Mouse (Mus musculus): ENCODE data around the gene Larp4. TPM values are rescaled to one million over a fixed set of nuclear protein-coding genes. Genes with fewer than 3 reads are reported as not detected.
"Not testable (repeated sequence)": the region's sequence is repeated elsewhere in the genome, so short reads cannot be mapped to it uniquely, and the experiment has no call there.

Gene Larp4
- polyA plus RNA-seq, 1 experiment from 2014 or later, result 28.5 TPM

GRCm38 (mm10) chr15:99972989-99973911, 3.4 kb downstream of the Larp4 start:
- H3K36me3 ChIP-seq, result no peaks in the 10 kb centered on the region
- no peaks in the 10 kb centered on the region for H3K9me3 ChIP-seq
- under 1% methylated on average over 78 of the region's 84 CpGs for WGBS
- peak overlapping the region; percentile 75 for H3K4me2 ChIP-seq (replicated peaks)
- H3K27me3 ChIP-seq, result no peaks in the 10 kb centered on the region
- peak overlapping the region; percentile 88 for H3K9ac ChIP-seq
- peaks cover 10% of the 10 kb centered on the region; the same call in 1 of the 2 replicates for H3K4me1 ChIP-seq
- H3K4me3 ChIP-seq, result peak overlapping the region; percentile 92
- peak overlapping the region; percentile 98 for H3K27ac ChIP-seq
- peak; percentile 83 for ATAC-seq (ENCODE audit: low FRiP score, low read depth)

- H3K4me1 ChIP-seq, result peaks cover 10% of the 10 kb centered on the region; the same call in 1 of the 2 replicates
- no peak for ATAC-seq (ENCODE audit: low FRiP score, low read depth)
- WGBS, result 74% methylated on average over 2 of the region's 2 CpGs
- H3K4me3 ChIP-seq, result peak overlapping the region; percentile 92; the same call in 1 of the 2 replicates
- peak overlapping the region; percentile 35; the same call in 1 of the 2 replicates for H3K4me2 ChIP-seq (replicated peaks)
- no peaks in the 10 kb centered on the region for H3K27me3 ChIP-seq
- no peaks in the 10 kb centered on the region for H3K36me3 ChIP-seq
- H3K9ac ChIP-seq, result no peak overlapping the region
- H3K9me3 ChIP-seq, result no peaks in the 10 kb centered on the region
- no peak overlapping the region for H3K27ac ChIP-seq
These were observed 4.8 kb downstream of the Larp4 start for GRCm38 (mm10) chr15:99974476-99975220.

- not testable (repeated sequence) for H3K9ac ChIP-seq; H3K4me1 ChIP-seq; H3K9me3 ChIP-seq; H3K36me3 ChIP-seq; H3K27me3 ChIP-seq; H3K4me3 ChIP-seq; H3K27ac ChIP-seq; H3K4me2 ChIP-seq (replicated peaks); ATAC-seq (ENCODE audit: low FRiP score, low read depth)
- 85% methylated on average over 2 of the region's 2 CpGs for WGBS
These were observed 6.3 kb downstream of the Larp4 start for GRCm38 (mm10) chr15:99976121-99976520.

DNA sequence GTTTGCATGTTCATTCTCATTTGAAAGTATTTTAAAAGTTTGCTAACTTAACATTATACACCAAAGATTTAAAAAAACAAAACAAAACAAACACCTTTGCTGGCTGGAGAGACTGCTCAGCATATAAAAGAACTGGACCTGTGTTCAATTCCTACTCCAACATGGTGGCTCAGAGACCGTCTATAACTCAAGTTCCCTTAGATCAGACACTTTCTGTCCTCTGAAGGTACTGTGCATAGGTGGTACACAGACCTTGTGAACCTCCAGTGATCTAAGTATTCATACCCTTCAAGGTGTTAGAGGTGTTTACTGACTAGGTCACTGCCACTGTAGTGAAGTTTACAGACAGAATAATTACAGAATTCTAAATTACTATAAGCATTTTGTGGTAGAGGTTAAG, 9.4 kb downstream of the Larp4 start:
- Histone ChIP-seq H3K27ac (no peak overlapping the region), H3K4me1 (peaks cover 3% of the 10 kb centered on the region; the same call in 1 of the 2 replicates), H3K27me3 (no peaks in the 10 kb centered on the region), H3K9me3 (no peaks in the 10 kb centered on the region), H3K4me3 (no peak overlapping the region), H3K9ac (no peak overlapping the region), H3K36me3 (no peaks in the 10 kb centered on the region), H3K4me2 (replicated peaks) (no peak overlapping the region)
- WGBS, result 80% methylated on average over 1 of the region's 1 CpGs
- ATAC-seq (ENCODE audit: low FRiP score, low read depth), result no peak

DNA sequence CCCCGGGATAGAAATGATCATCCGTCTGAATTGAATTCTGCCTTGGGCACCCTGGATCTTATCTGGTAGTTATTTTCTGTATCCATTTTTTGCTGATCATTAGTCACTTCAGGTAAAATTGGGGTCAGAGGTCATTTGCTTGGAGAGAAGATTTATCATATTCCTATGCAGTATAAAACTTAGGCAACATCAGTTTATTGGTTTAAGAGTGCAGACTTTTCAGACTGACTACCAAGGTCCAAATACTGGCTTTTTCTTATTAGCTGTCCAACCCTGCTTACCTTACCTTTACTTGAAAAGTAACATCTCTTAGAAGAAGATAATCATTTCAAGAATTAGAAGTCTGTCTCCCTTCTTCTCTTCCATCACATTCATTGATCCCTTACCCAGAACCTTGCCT, 9.8 kb downstream of the Larp4 start:
- 87% methylated on average over 2 of the region's 2 CpGs for whole genome bisulfite sequencing
- ATAC-seq (ENCODE audit: low FRiP score, low read depth), result no peak
- no peak overlapping the region for H3K4me3 ChIP-seq

GRCm38 (mm10) chr15:99993100-99993499, 23.2 kb downstream of the Larp4 start:
- no peak overlapping the region for H3K4me2 ChIP-seq (replicated peaks)
- peaks cover 61% of the 10 kb centered on the region for H3K36me3 ChIP-seq
- H3K4me3 ChIP-seq, result no peak overlapping the region
- no peak overlapping the region for H3K9ac ChIP-seq
- no peaks in the 10 kb centered on the region for H3K4me1 ChIP-seq
- no peaks in the 10 kb centered on the region for H3K27me3 ChIP-seq
- no peak for ATAC-seq (ENCODE audit: low FRiP score, low read depth)
- no peak overlapping the region for H3K27ac ChIP-seq
- WGBS, result 91% methylated on average over 1 of the region's 1 CpGs
- H3K9me3 ChIP-seq, result no peaks in the 10 kb centered on the region

More for the DNA sequence above, 9.8 kb downstream of the Larp4 start:
- Histone ChIP-seq H3K36me3 (no peaks in the 10 kb centered on the region), H3K4me1 (no peaks in the 10 kb centered on the region), H3K9ac (no peak overlapping the region), H3K9me3 (no peaks in the 10 kb centered on the region), H3K27me3 (no peaks in the 10 kb centered on the region), H3K4me2 (replicated peaks) (no peak overlapping the region), H3K27ac (no peak overlapping the region)

DNA sequence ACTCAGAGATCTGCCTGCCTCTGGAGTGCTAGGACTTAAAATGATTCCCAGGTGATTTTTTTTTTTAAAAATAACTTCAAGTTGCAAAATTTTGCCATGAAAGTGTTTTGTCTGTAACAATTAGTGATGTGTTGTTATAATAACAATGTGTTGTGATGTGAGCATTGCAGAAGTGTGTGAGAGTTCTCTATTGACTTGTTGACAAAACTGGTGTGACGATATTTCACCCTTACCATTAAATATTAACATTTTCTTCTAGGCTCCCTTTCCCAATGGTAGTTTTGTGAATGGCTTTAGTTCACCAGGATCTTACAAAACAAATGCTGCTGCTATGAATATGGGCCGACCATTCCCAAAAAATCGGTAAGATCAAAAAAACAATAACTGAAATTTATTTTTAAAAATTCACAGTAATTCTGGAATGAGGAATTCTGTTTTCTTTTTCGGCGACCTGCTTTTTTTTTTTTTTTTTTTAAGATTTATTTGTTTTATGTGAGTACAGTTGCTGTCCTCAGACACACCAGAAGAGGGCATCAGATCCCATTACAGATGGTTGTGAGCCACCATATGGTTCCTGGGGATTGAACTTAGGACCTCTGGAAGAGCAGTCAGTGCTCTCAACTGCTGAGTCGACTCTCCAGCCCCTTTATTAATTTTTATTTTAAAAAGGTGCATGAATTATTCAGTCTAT, 27.4 kb downstream of the Larp4 start:
- Histone ChIP-seq H3K9ac (no peak overlapping the region), H3K4me1 (no peaks in the 10 kb centered on the region), H3K27ac (no peak overlapping the region), H3K27me3 (no peaks in the 10 kb centered on the region), H3K4me2 (replicated peaks) (no peak overlapping the region), H3K9me3 (no peaks in the 10 kb centered on the region), H3K4me3 (no peak overlapping the region), H3K36me3 (peaks cover 65% of the 10 kb centered on the region)
- ATAC-seq (ENCODE audit: low FRiP score, low read depth), result no peak
- 93% methylated on average over 6 of the region's 6 CpGs for WGBS

- Histone ChIP-seq H3K36me3 (peaks cover 72% of the 10 kb centered on the region), H3K4me2 (replicated peaks) (no peak overlapping the region), H3K27ac (no peak overlapping the region), H3K4me1 (no peaks in the 10 kb centered on the region), H3K4me3 (no peak overlapping the region), H3K27me3 (no peaks in the 10 kb centered on the region), H3K9ac (no peak overlapping the region), H3K9me3 (no peaks in the 10 kb centered on the region)
- WGBS, result 100% methylated on average over 1 of the region's 1 CpGs
- no peak for ATAC-seq (ENCODE audit: low FRiP score, low read depth)
These were observed 29.5 kb downstream of the Larp4 start for GRCm38 (mm10) chr15:99999390-99999789.

DNA sequence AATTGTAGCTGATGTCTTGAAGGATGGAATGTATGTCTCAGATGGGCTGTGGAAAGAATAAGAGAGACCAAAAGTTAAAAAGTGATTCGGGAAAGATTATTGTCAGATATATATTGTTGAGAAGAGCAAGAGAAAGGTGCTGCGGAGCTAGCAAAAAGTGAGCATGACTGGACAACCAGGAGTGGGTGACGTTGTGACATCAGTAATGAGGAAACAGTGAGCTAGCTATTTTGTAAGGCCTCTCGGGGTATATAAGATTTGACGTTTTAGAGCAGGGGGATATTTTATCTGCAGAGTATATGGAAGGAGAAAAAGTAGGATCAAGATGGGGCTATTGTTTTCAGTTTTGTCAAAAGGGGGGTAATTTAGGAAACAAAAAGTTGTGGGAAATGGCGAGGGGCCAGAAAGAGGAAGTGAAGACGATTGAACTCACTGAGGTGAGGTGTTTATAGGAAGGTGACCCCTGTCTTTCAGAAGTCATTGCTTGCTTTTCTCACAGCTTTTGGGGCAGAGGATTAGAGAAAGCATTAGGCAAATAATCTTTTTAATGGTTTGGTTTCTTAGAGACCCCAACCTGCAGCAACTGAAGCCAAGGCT, 34.9 kb downstream of the Larp4 start:
- H3K27ac ChIP-seq, result no peak overlapping the region
- H3K9me3 ChIP-seq, result no peaks in the 10 kb centered on the region
- H3K4me1 ChIP-seq, result no peaks in the 10 kb centered on the region
- no peak overlapping the region for H3K4me2 ChIP-seq (replicated peaks)
- WGBS, result 86% methylated on average over 7 of the region's 7 CpGs
- H3K27me3 ChIP-seq, result no peaks in the 10 kb centered on the region
- peaks cover 87% of the 10 kb centered on the region for H3K36me3 ChIP-seq
- H3K9ac ChIP-seq, result no peak overlapping the region
- H3K4me3 ChIP-seq, result no peak overlapping the region
- no peak for ATAC-seq (ENCODE audit: low FRiP score, low read depth)

DNA sequence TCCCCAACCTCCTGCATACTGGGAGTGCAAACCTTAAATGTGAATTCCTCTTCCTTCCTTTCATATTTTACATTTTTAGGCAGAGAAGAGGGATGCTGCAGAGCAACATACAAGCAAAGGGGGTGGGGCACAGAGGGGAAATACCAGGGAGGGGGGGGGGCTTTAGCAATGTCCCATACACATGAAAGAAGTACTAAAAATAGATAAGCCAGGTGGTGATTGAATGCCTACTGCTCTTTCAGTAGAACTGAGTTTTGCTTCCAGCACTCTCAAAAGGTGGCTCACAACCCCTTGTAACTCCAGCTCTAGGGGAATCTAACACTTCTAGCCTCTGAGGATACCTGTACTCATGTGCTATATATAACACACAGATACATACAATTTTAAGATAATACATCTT, 36.3 kb downstream of the Larp4 start:
- Histone ChIP-seq H3K9ac (no peak overlapping the region), H3K4me1 (no peaks in the 10 kb centered on the region), H3K27me3 (no peaks in the 10 kb centered on the region), H3K27ac (no peak overlapping the region), H3K4me3 (no peak overlapping the region), H3K36me3 (peaks cover 91% of the 10 kb centered on the region), H3K4me2 (replicated peaks) (no peak overlapping the region), H3K9me3 (no peaks in the 10 kb centered on the region)
- ATAC-seq (ENCODE audit: low FRiP score, low read depth), result no peak

- 79% methylated on average over 6 of the region's 6 CpGs for WGBS
- Histone ChIP-seq H3K4me1 (no peaks in the 10 kb centered on the region), H3K9me3 (0 out of 2 replicates have a peak, but pooled peaks cover 4% of the 10 kb centered on the region), H3K4me3 (no peak overlapping the region), H3K9ac (no peak overlapping the region), H3K36me3 (peaks cover 20% of the 10 kb centered on the region), H3K4me2 (replicated peaks) (no peak overlapping the region), H3K27ac (no peak overlapping the region), H3K27me3 (no peaks in the 10 kb centered on the region)
- no peak for ATAC-seq (ENCODE audit: low FRiP score, low read depth)
These were observed 48.5 kb downstream of the Larp4 start for GRCm38 (mm10) chr15:100018280-100018899.

Measured in limb, embryonic 13.5 days (tissue).